Mouse (Mus musculus): Measurements from ENCODE around the gene Hoxa10. TPM values are rescaled to one million over a fixed set of nuclear protein-coding genes. Genes with fewer than 3 reads are reported as not detected.

Hoxa10 gene
- total and polyA plus RNA-seq, 2 experiments, result not detected

DNA sequence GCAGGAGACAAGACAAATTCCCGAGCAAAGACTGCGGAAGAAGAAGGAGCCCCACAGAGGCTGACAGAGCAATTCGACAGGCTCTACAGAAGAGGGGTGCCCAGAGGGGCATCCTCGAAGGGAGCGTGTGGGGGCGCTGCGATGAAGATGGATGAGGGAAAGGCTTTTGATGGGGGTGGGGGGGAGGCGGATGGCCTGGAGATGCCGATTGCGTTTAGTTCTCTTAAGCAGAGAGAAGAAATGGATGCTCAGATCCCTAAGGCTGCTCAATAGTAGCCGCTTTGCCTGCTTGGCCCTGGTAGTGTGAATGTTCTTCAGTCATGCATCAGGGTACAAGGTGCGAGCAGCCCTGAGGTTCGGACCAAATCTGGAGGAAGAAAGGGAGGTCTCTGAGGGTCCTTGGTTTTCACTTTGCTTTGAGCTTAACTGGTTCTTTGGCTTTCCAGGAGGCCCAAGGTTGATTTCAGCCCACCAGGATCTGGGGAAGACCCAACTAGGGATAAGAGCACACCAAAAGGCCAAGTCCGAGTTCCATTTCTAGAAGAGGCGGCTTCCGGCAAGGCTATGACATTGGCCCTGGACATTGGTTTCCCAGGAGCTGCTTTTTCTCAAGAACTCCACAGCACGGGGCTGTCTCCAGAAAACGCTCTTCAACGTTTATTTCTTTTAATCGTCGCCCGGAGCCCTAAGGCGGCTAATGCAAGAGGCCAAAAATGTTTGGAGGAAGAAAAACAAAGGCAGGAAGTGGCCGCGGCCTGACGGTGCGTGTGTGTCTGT lies 8.2 kb upstream of the Hoxa10 start:
- TF ChIP-seq CTCF (IDR thresholded peaks at IDR 0.05; ENCODE audit: low read depth, low read length), result no peak
- TF ChIP-seq POLR2A (IDR thresholded peaks at IDR 0.05; ENCODE audit: extremely low read depth, insufficient read depth, low read length), result no peak
- Histone ChIP-seq H3K27ac (replicated peaks; ENCODE audit: insufficient read depth, low read depth, low read length) (no peak overlapping the region), H3K27me3 (ENCODE audit: control insufficient read depth, insufficient read depth, low read length) (peaks cover 69% of the 10 kb centered on the region), H3K36me3 (ENCODE audit: control insufficient read depth, insufficient read depth, low read length) (no peaks in the 10 kb centered on the region), H3K4me3 (ENCODE audit: insufficient read depth, low read depth, low read length) (no peak overlapping the region), H3K9ac (ENCODE audit: low read depth, low read length) (no peak overlapping the region), H3K4me1 (ENCODE audit: control insufficient read depth, insufficient read depth, low read length) (no peaks in the 10 kb centered on the region), H3K79me2 (ENCODE audit: control insufficient read depth, insufficient read depth, low read length) (no peaks in the 10 kb centered on the region)
- 4% methylated on average over 27 of the region's 27 CpGs for WGBS
- no peak for DNase-seq (ENCODE audit: extremely low read depth, low read depth, low spot score)

DNA sequence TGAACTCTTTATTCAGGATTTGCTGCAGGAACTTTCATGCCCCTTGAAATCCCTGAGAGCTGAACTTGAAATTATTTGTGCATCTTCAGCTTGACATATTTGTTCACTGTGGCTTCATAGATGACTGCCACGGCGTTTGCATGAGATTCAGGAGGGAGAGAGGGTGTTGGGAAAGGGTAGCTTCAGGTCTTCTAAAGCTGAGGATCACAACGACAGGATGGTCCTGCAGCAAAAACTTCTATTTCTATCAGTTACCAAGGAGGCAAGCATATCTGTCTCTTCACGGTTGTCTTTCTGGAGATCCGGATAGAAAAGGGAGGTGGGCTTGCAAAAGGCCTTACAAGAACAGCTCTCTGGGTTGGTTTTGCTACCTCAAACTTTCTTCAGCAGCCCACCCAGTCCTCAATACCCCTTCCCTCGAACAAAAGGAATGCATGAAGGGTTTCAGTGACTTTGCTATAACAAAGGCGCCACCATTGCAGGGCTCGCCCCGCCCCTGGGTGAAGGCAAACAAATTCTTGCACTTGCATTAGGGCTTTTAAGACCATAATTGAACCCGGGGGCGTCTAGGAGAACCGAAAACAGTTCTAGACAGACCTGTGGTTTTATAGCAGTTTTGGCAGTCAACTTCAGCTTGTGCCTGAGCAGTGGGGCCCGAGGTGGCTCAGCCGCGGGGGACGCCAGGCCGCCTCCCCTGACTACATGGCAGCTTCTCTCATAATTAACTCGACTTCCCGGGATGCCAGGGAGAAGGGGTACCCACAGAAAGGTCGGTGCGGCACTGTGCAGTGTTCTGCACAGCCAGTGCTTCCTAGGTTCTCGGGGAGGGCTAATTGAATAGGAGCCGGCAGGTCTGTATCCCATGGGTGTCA lies 7.3 kb upstream of the Hoxa10 start:
- no peaks in the 10 kb centered on the region for H3K79me2 ChIP-seq (ENCODE audit: control insufficient read depth, insufficient read depth, low read length)
- H3K36me3 ChIP-seq (ENCODE audit: control insufficient read depth, insufficient read depth, low read length), result no peaks in the 10 kb centered on the region
- TF ChIP-seq POLR2A (IDR thresholded peaks at IDR 0.05; ENCODE audit: extremely low read depth, insufficient read depth, low read length) (no peak), CTCF (IDR thresholded peaks at IDR 0.05; ENCODE audit: low read depth, low read length) (no peak)
- 5% methylated on average over 23 of the region's 23 CpGs for WGBS
- H3K9ac ChIP-seq (ENCODE audit: low read depth, low read length), result no peak overlapping the region
- no peak for DNase-seq (ENCODE audit: extremely low read depth, low read depth, low spot score)
- H3K4me1 ChIP-seq (ENCODE audit: control insufficient read depth, insufficient read depth, low read length), result no peaks in the 10 kb centered on the region
- no peak overlapping the region for H3K4me3 ChIP-seq (ENCODE audit: insufficient read depth, low read depth, low read length)
- peaks cover 66% of the 10 kb centered on the region for H3K27me3 ChIP-seq (ENCODE audit: control insufficient read depth, insufficient read depth, low read length)
- H3K27ac ChIP-seq (replicated peaks; ENCODE audit: insufficient read depth, low read depth, low read length), result no peak overlapping the region

DNA sequence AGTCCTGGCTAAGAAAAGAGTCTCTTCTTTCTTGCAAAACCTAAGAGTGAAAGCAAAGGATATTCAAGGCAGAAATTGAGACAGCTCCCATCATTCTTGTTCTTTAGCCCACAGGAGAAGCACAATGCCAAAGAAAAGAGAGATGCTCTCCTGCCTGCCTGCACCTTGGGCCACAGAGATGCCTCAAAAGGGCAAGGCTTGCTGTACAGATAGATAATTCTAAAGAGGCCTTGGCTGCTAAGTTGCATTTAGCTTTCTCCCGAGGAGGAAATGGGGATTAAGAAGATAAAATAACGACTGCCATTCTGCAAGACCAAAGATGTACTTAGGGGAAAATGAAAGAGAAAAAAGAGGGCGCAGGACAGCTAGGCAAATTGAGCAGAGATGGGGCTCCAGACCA lies 6.3 kb upstream of the Hoxa10 start:
- Histone ChIP-seq H3K27me3 (ENCODE audit: control insufficient read depth, insufficient read depth, low read length) (peaks cover 64% of the 10 kb centered on the region), H3K4me3 (ENCODE audit: insufficient read depth, low read depth, low read length) (no peak overlapping the region), H3K4me1 (ENCODE audit: control insufficient read depth, insufficient read depth, low read length) (no peaks in the 10 kb centered on the region), H3K27ac (replicated peaks; ENCODE audit: insufficient read depth, low read depth, low read length) (no peak overlapping the region), H3K79me2 (ENCODE audit: control insufficient read depth, insufficient read depth, low read length) (no peaks in the 10 kb centered on the region), H3K36me3 (ENCODE audit: control insufficient read depth, insufficient read depth, low read length) (no peaks in the 10 kb centered on the region), H3K9ac (ENCODE audit: low read depth, low read length) (no peak overlapping the region)
- DNase-seq (ENCODE audit: extremely low read depth, low read depth, low spot score), result no peak
- TF ChIP-seq CTCF (IDR thresholded peaks at IDR 0.05; ENCODE audit: low read depth, low read length), result no peak
- no peak for TF ChIP-seq POLR2A (IDR thresholded peaks at IDR 0.05; ENCODE audit: extremely low read depth, insufficient read depth, low read length)
- 6% methylated on average over 3 of the region's 3 CpGs for WGBS

DNA sequence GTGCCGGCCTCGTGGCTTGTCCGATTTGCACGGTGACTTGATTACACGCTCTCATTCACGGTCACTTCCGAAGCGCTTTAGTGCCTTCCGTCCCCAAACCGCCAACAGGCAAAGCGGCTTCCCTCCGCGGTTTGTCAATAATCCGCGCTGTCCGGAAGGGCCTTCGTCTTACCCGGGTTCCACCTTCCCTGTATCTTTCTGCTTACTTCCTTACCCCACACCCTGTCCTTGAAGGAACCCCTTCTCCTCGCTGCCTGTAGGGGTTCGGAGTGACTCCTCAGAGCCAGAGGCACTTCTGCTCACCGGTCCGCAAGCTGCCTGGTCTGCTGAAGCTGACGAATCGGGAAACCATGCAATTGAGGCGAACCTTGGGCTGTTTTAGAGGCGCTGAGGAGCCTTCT lies 5.7 kb upstream of the Hoxa10 start:
- H3K79me2 ChIP-seq (ENCODE audit: control insufficient read depth, insufficient read depth, low read length), result no peaks in the 10 kb centered on the region
- no peak overlapping the region for H3K27ac ChIP-seq (replicated peaks; ENCODE audit: insufficient read depth, low read depth, low read length)
- H3K4me1 ChIP-seq (ENCODE audit: control insufficient read depth, insufficient read depth, low read length), result no peaks in the 10 kb centered on the region
- H3K9ac ChIP-seq (ENCODE audit: low read depth, low read length), result no peak overlapping the region
- DNase-seq (ENCODE audit: extremely low read depth, low read depth, low spot score), result no peak
- no peak overlapping the region for H3K4me3 ChIP-seq (ENCODE audit: insufficient read depth, low read depth, low read length)
- WGBS, result 3% methylated on average over 26 of the region's 26 CpGs
- TF ChIP-seq POLR2A (IDR thresholded peaks at IDR 0.05; ENCODE audit: extremely low read depth, insufficient read depth, low read length) (no peak), CTCF (IDR thresholded peaks at IDR 0.05; ENCODE audit: low read depth, low read length) (no peak)
- no peaks in the 10 kb centered on the region for H3K36me3 ChIP-seq (ENCODE audit: control insufficient read depth, insufficient read depth, low read length)
- peaks cover 62% of the 10 kb centered on the region for H3K27me3 ChIP-seq (ENCODE audit: control insufficient read depth, insufficient read depth, low read length)

DNA sequence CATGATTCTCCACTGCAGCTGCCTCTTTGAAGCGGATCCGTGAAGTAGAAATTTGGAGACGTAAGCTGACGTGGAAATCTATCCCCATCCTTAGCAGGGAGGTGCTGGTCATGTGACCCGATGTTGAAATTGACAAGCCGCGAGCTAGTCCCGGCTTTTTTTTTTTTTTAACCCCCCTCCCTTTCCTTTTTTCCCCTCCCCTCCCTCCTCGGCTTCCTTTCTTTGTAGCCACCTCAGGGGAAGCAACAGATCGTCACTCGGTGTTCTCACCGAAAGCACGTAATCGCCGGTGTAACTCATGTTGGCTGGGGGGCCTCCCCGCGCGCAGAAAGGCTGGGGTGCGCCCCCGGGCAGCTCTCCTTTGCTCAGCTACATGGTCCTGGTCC lies 5.1 kb upstream of the Hoxa10 start, which contains the start of gene Hoxa11:
Hoxa11 (minus strand) TSS at position 54 of the 386 bp plus-strand sequence.
- Histone ChIP-seq H3K27ac (replicated peaks; ENCODE audit: insufficient read depth, low read depth, low read length) (no peak within 1 kb of the TSS), H3K36me3 (ENCODE audit: control insufficient read depth, insufficient read depth, low read length) (no peaks in the 10 kb centered on the region), H3K79me2 (ENCODE audit: control insufficient read depth, insufficient read depth, low read length) (no peaks in the 10 kb centered on the region), H3K4me3 (ENCODE audit: insufficient read depth, low read depth, low read length) (no peak within 1 kb of the TSS), H3K4me1 (ENCODE audit: control insufficient read depth, insufficient read depth, low read length) (no peaks in the 10 kb centered on the region), H3K9ac (ENCODE audit: low read depth, low read length) (no peak within 1 kb of the TSS), H3K27me3 (ENCODE audit: control insufficient read depth, insufficient read depth, low read length) (peaks cover 66% of the 10 kb centered on the region)
- WGBS, result 6% methylated on average over 20 of the region's 20 CpGs
- no peak for DNase-seq (ENCODE audit: extremely low read depth, low read depth, low spot score)
- TF ChIP-seq POLR2A (IDR thresholded peaks at IDR 0.05; ENCODE audit: extremely low read depth, insufficient read depth, low read length) (no peak), CTCF (IDR thresholded peaks at IDR 0.05; ENCODE audit: low read depth, low read length) (no peak)
